Mouse (Mus musculus) ES-CJ7 (cell line): ENCODE measurements around the gene Retn.

Experiments used
- DNase-seq: peaks from one replicate; pipeline ENCODE4 v3.0.0; 2011; ENCODE audit warnings: low read depth, low spot score

The Retn gene

GRCm38 (mm10) chr8:3655526-3655925 is at the start of gene Retn:
Retn (plus strand) TSS chr8:3655770.
- DNase-seq: no peak

GRCm38 (mm10) chr8:3606593-3606992 is 49.0 kb upstream of the Retn start:
- no peak for DNase-seq

GRCm38 (mm10) chr8:3607822-3608221 is 47.7 kb upstream of the Retn start:
- no peak for DNase-seq

GRCm38 (mm10) chr8:3609046-3609815 is 46.3 kb upstream of the Retn start:
- DNase-seq: no peak

GRCm38 (mm10) chr8:3609816-3610150 is 45.8 kb upstream of the Retn start:
- DNase-seq: no peak

- DNase-seq: peak; percentile 100
Measured at GRCm38 (mm10) chr8:3621199-3621970, 34.2 kb upstream of the Retn start, which contains the start of the genes Xab2 and Pet100. Xab2 (minus strand) TSS chr8:3621316. Pet100 (plus strand) TSS chr8:3621548.

- no peak for DNase-seq
Measured at GRCm38 (mm10) chr8:3622119-3622518, 33.5 kb upstream of the Retn start.

GRCm38 (mm10) chr8:3625445-3625844 is 30.1 kb upstream of the Retn start, which contains the start of gene Pcp2:
Pcp2 (minus strand) TSS chr8:3625545.
- no peak for DNase-seq

GRCm38 (mm10) chr8:3626971-3627370 is 28.6 kb upstream of the Retn start:
- DNase-seq: no peak

GRCm38 (mm10) chr8:3628014-3628413 is 27.6 kb upstream of the Retn start:
- DNase-seq: peak; percentile 89

GRCm38 (mm10) chr8:3630647-3631477 is 24.7 kb upstream of the Retn start, which contains the start of gene Stxbp2:
Stxbp2 (plus strand) TSS chr8:3630955.
- peak; percentile 89 for DNase-seq

GRCm38 (mm10) chr8:3631478-3631875 is 24.1 kb upstream of the Retn start:
- no peak for DNase-seq

- peak; percentile 86 for DNase-seq
Measured at GRCm38 (mm10) chr8:3645804-3646203, 9.8 kb upstream of the Retn start.

GRCm38 (mm10) chr8:3646824-3647531 is 8.6 kb upstream of the Retn start:
- no peak for DNase-seq

- no peak for DNase-seq
Measured at GRCm38 (mm10) chr8:3647561-3647960, 8.0 kb upstream of the Retn start.

GRCm38 (mm10) chr8:3648268-3648667 is 7.3 kb upstream of the Retn start:
- no peak for DNase-seq

- DNase-seq: peak; percentile 75
Measured at GRCm38 (mm10) chr8:3648990-3649389, 6.6 kb upstream of the Retn start.

- no peak for DNase-seq
Measured at GRCm38 (mm10) chr8:3652845-3653244, 2.7 kb upstream of the Retn start.

- no peak for DNase-seq
Measured at GRCm38 (mm10) chr8:3654726-3655508, 653 bp upstream of the Retn start.

- peak; percentile 42 for DNase-seq
Measured at GRCm38 (mm10) chr8:3656725-3657381, 1.3 kb downstream of the Retn start.
